Mouse (Mus musculus) spleen, adult 2 months (tissue): ENCODE measurements around the gene Dmap1.

Experiments
- CTCF ChIP-seq: fragments of 200-500 bp; IDR thresholded peaks from 2 replicates; pipeline ENCODE4 v1.5.1; 2011; ENCODE audit warnings: mild to moderate bottlenecking, inconsistent platforms; ENCODE audit not compliant: insufficient read depth, insufficient read length, insufficient replicate concordance; ENCODE audit errors: extremely low read depth
- POLR2A ChIP-seq: fragments of 200-500 bp; IDR thresholded peaks from 2 replicates; pipeline ENCODE4 v1.6.1; 2011; ENCODE audit warnings: low read depth, low read length, inconsistent platforms

- TF ChIP-seq POLR2A, result no peak
- no peak for TF ChIP-seq CTCF
Measured at GRCm38 (mm10) chr4:117686354-117686753, 4.3 kb upstream of the Dmap1 start.
